Mouse (Mus musculus) thymus, adult 2 months (tissue): ENCODE data around the gene Mcoln2.

Source experiments
- CTCF ChIP-seq: fragments of 200-500 bp; IDR thresholded peaks from 2 replicates; pipeline ENCODE4 v1.5.1; 2012; ENCODE audit warnings: mild to moderate bottlenecking, control low read depth, low read length, moderate library complexity, borderline replicate concordance; ENCODE audit not compliant: control insufficient read depth, poor library complexity, insufficient read depth; ENCODE audit errors: extremely low read depth
- POLR2A ChIP-seq: fragments of 200-500 bp; IDR thresholded peaks from 2 replicates; pipeline ENCODE4 v1.6.1; 2012; ENCODE audit warnings: mild to moderate bottlenecking, low read length, control low read depth, moderate library complexity; ENCODE audit not compliant: control insufficient read depth, poor library complexity, insufficient read depth; ENCODE audit errors: extremely low read depth

- TF ChIP-seq CTCF (no peak), POLR2A (no peak)
Measured at GRCm38 (mm10) chr3:146205305-146205704, 55.7 kb downstream of the Mcoln2 start.
